Mouse (Mus musculus): ENCODE data around the gene Ppm1l. TPM values are rescaled to one million over a fixed set of nuclear protein-coding genes. Genes with fewer than 3 reads are reported as not detected.

The Ppm1l gene
- total RNA-seq (2014; fragmentation: Nextera tagmentation) = 13.9 and 23.2 TPM in 2 replicates
- total RNA-seq (2017) = 9.5 and 12.9 TPM in 2 replicates

GRCm38 (mm10) chr3:69316391-69317195 lies at the start of gene Ppm1l:
Gene Ppm1l, plus strand, starts transcription at chr3:69316861.
- ATAC-seq (replicated peaks; ENCODE audit: low FRiP score, low TSS enrichment, poor library complexity, severe bottlenecking) = peak; percentile 64

GRCm38 (mm10) chr3:69271812-69272211 lies 44.8 kb upstream of the Ppm1l start:
- no peak for ATAC-seq (replicated peaks; ENCODE audit: low FRiP score, low TSS enrichment, poor library complexity, severe bottlenecking)

GRCm38 (mm10) chr3:69274018-69274663 lies 42.5 kb upstream of the Ppm1l start:
- no peak for ATAC-seq (replicated peaks; ENCODE audit: low FRiP score, low TSS enrichment, poor library complexity, severe bottlenecking)

GRCm38 (mm10) chr3:69274664-69275312 lies 41.9 kb upstream of the Ppm1l start:
- ATAC-seq (replicated peaks; ENCODE audit: low FRiP score, low TSS enrichment, poor library complexity, severe bottlenecking) = no peak

- ATAC-seq (replicated peaks; ENCODE audit: low FRiP score, low TSS enrichment, poor library complexity, severe bottlenecking) = peak; percentile 47
Observed at GRCm38 (mm10) chr3:69278648-69279047, 38.0 kb upstream of the Ppm1l start.

GRCm38 (mm10) chr3:69282406-69282805 lies 34.3 kb upstream of the Ppm1l start:
- ATAC-seq (replicated peaks; ENCODE audit: low FRiP score, low TSS enrichment, poor library complexity, severe bottlenecking) = no peak

GRCm38 (mm10) chr3:69283085-69283847 lies 33.4 kb upstream of the Ppm1l start:
- ATAC-seq (replicated peaks; ENCODE audit: low FRiP score, low TSS enrichment, poor library complexity, severe bottlenecking) = no peak

GRCm38 (mm10) chr3:69289833-69290232 lies 26.8 kb upstream of the Ppm1l start:
- ATAC-seq (replicated peaks; ENCODE audit: low FRiP score, low TSS enrichment, poor library complexity, severe bottlenecking) = no peak

GRCm38 (mm10) chr3:69290294-69290693 lies 26.4 kb upstream of the Ppm1l start:
- no peak for ATAC-seq (replicated peaks; ENCODE audit: low FRiP score, low TSS enrichment, poor library complexity, severe bottlenecking)

GRCm38 (mm10) chr3:69290844-69291243 lies 25.8 kb upstream of the Ppm1l start:
- no peak for ATAC-seq (replicated peaks; ENCODE audit: low FRiP score, low TSS enrichment, poor library complexity, severe bottlenecking)

- ATAC-seq (replicated peaks; ENCODE audit: low FRiP score, low TSS enrichment, poor library complexity, severe bottlenecking) = no peak
Observed at GRCm38 (mm10) chr3:69292628-69293027, 24.0 kb upstream of the Ppm1l start.

GRCm38 (mm10) chr3:69296270-69296669 lies 20.4 kb upstream of the Ppm1l start:
- ATAC-seq (replicated peaks; ENCODE audit: low FRiP score, low TSS enrichment, poor library complexity, severe bottlenecking) = no peak

- no peak for ATAC-seq (replicated peaks; ENCODE audit: low FRiP score, low TSS enrichment, poor library complexity, severe bottlenecking)
Observed at GRCm38 (mm10) chr3:69300121-69300520, 16.5 kb upstream of the Ppm1l start.

GRCm38 (mm10) chr3:69315810-69316390 lies 761 bp upstream of the Ppm1l start:
- ATAC-seq (replicated peaks; ENCODE audit: low FRiP score, low TSS enrichment, poor library complexity, severe bottlenecking) = no peak

- no peak for ATAC-seq (replicated peaks; ENCODE audit: low FRiP score, low TSS enrichment, poor library complexity, severe bottlenecking)
Observed at GRCm38 (mm10) chr3:69317251-69318125, 827 bp downstream of the Ppm1l start.

GRCm38 (mm10) chr3:69318131-69318951 lies 1.7 kb downstream of the Ppm1l start:
- ATAC-seq (replicated peaks; ENCODE audit: low FRiP score, low TSS enrichment, poor library complexity, severe bottlenecking) = peak; percentile 33

GRCm38 (mm10) chr3:69319061-69319720 lies 2.5 kb downstream of the Ppm1l start:
- peak; percentile 56 for ATAC-seq (replicated peaks; ENCODE audit: low FRiP score, low TSS enrichment, poor library complexity, severe bottlenecking)
